Mouse (Mus musculus): ENCODE measurements around the gene Sds. TPM values are rescaled to one million over a fixed set of nuclear protein-coding genes. Genes with fewer than 3 reads are reported as not detected.

Gene Sds
- polyA plus RNA-seq (2014; fragmentation: Illumina TruSeq; extraction: RNeasy Lipid Tissue Mini Kit (QIAGEN cat#74804); ENCODE audit: insufficient read depth, low read depth, low replicate concordance) = 0.66 TPM

DNA sequence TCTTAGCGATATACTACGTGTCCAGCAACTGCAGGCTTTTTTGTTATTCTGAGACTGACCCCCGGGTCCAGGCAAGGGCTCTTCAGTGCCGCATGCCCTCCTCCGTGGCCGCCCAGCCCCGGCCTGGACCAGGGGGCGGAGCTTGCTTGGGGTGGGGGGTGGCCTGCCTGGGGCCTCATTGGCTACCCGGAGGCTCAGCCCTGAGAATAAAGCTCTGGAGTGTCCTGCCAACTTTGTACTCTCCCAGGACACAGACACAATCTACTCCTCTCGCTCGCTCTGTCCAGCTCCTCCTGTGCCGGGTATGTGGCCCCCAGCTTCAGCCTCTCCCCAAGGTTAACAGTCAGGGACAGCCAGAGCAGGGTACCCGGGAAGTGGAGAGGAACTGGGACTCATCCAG is at the start of gene Sds:
Gene Sds, plus strand, starts transcription at position 231 of the 400 bp plus-strand sequence.

DNA sequence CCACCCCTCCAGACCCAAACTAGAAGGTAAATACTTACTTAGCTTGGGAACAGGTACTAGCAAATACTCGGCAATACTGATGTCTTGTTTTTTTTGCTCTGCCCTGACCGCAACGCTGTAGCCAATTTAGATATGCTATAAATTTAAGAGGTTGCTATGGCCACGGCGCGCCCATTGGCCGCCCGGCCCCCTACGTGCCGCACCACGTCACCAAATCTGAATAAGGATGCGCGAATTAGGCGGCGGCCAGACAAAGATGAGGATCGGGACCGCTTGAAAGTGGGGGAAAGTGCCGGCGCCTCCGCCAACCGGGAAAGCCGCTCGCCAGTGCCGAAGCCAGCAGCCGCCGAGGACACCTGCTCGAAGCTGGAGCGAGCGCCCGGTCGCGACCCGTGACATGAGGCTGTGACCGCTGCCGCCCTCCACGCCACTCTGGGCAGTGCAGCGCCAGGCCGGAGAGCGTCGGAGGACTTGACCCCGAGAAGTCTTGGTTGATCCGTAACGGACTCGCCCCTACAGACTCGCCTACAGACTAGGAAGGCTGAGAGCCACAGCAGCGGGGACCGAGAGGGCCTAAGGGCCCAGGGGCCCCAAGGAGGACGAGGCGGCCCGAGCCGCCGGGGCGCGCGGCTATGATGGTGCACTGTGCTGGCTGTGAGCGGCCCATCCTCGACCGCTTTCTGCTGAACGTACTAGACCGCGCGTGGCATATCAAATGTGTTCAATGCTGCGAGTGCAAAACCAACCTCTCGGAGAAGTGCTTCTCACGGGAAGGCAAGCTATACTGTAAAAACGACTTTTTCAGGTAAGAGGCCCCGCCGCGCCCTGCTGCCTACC is 44.5 kb upstream of the Sds start, which contains the start of gene Lhx5:
Gene Lhx5, plus strand, starts transcription at position 51 of the 837 bp plus-strand sequence.

GRCm38 (mm10) chr5:120472770-120473169 is 3.6 kb upstream of the Sds start, which contains the start of gene Sdsl:
Gene Sdsl (minus strand): TSS chr5:120472810.

GRCm38 (mm10) chr5:120503144-120503795 is 26.9 kb downstream of the Sds start, which contains the start of gene Plbd2:
Gene Plbd2 (minus strand): TSS chr5:120503625.

GRCm38 (mm10) chr5:120510982-120511642 is 34.8 kb downstream of the Sds start, which contains the start of gene Slc8b1:
Gene Slc8b1 (plus strand): TSS chr5:120511168.

Other genes starting within 250 kb of the Sds start
- not detected for gene Lhx5, start 44.8 kb upstream of the Sds start, polyA plus RNA-seq (2014; fragmentation: Illumina TruSeq; extraction: RNeasy Lipid Tissue Mini Kit (QIAGEN cat#74804); ENCODE audit: insufficient read depth, low read depth, low replicate concordance)
- 1.1 TPM for gene Sdsl, start 3.7 kb upstream of the Sds start, polyA plus RNA-seq (2014; fragmentation: Illumina TruSeq; extraction: RNeasy Lipid Tissue Mini Kit (QIAGEN cat#74804); ENCODE audit: insufficient read depth, low read depth, low replicate concordance)
- 14.2 TPM for gene Plbd2, start 27.1 kb downstream of the Sds start, polyA plus RNA-seq (2014; fragmentation: Illumina TruSeq; extraction: RNeasy Lipid Tissue Mini Kit (QIAGEN cat#74804); ENCODE audit: insufficient read depth, low read depth, low replicate concordance)
- gene Slc8b1, start 34.6 kb downstream of the Sds start, polyA plus RNA-seq (2014; fragmentation: Illumina TruSeq; extraction: RNeasy Lipid Tissue Mini Kit (QIAGEN cat#74804); ENCODE audit: insufficient read depth, low read depth, low replicate concordance) = 12.8 TPM
- 12.5 TPM for gene Tpcn1, start 112.1 kb downstream of the Sds start, polyA plus RNA-seq (2014; fragmentation: Illumina TruSeq; extraction: RNeasy Lipid Tissue Mini Kit (QIAGEN cat#74804); ENCODE audit: insufficient read depth, low read depth, low replicate concordance)
- 1.7 TPM for gene Iqcd, start 112.5 kb downstream of the Sds start, polyA plus RNA-seq (2014; fragmentation: Illumina TruSeq; extraction: RNeasy Lipid Tissue Mini Kit (QIAGEN cat#74804); ENCODE audit: insufficient read depth, low read depth, low replicate concordance)
- 7.6 TPM for gene Rita1, start 136.1 kb downstream of the Sds start, polyA plus RNA-seq (2014; fragmentation: Illumina TruSeq; extraction: RNeasy Lipid Tissue Mini Kit (QIAGEN cat#74804); ENCODE audit: insufficient read depth, low read depth, low replicate concordance)
- gene Ddx54, start 136.2 kb downstream of the Sds start, polyA plus RNA-seq (2014; fragmentation: Illumina TruSeq; extraction: RNeasy Lipid Tissue Mini Kit (QIAGEN cat#74804); ENCODE audit: insufficient read depth, low read depth, low replicate concordance) = 18.2 TPM
- gene Cfap73, start 157.7 kb downstream of the Sds start, polyA plus RNA-seq (2014; fragmentation: Illumina TruSeq; extraction: RNeasy Lipid Tissue Mini Kit (QIAGEN cat#74804); ENCODE audit: insufficient read depth, low read depth, low replicate concordance) = 0.83 TPM
- gene Rasal1, start 172.3 kb downstream of the Sds start, polyA plus RNA-seq (2014; fragmentation: Illumina TruSeq; extraction: RNeasy Lipid Tissue Mini Kit (QIAGEN cat#74804); ENCODE audit: insufficient read depth, low read depth, low replicate concordance) = 0.45 TPM
- gene Dtx1, start 235.4 kb downstream of the Sds start, polyA plus RNA-seq (2014; fragmentation: Illumina TruSeq; extraction: RNeasy Lipid Tissue Mini Kit (QIAGEN cat#74804); ENCODE audit: insufficient read depth, low read depth, low replicate concordance) = 4.4 TPM

All from lung, adult 10 weeks (tissue).